Mouse (Mus musculus): ENCODE measurements at regions not wholly inside any gene's neighbourhood (a gene's known extent, or its start where the extent isn't known, plus 50 kb on each side); places are given as distances from the start of the nearest gene placed in this dataset.
"Not testable (repeated sequence)": the region's sequence is repeated elsewhere in the genome, so short reads cannot be mapped to it uniquely, and the experiment has no call there.

DNA sequence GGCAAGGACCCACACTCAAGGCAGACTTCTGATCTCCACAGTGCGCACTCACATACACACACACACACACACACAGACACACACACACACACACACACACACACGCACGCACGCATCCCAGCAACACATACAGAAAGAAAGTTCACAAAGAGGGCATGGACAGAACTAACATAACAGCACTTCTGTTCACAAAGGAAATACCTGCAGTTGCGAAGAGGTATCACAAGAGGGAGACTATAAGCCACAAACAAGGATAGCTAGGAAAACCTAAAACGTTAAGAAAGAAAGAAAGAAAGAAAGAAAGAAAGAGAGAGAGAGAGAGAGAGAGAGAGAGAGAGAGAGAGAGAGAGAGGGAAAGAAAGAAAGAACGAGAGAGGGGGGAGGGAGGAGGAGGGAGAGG, 336.9 kb downstream of the Rapgef2 start:
- not testable (repeated sequence) for TF ChIP-seq CTCF (IDR thresholded peaks at IDR 0.05; ENCODE audit: control insufficient read depth, insufficient read depth, insufficient replicate concordance, low read depth, low read length); POLR2A (IDR thresholded peaks at IDR 0.05; ENCODE audit: control insufficient read depth, low read depth, low read length)

All from testis, adult 2 months (tissue).